Mouse (Mus musculus) neural tube, embryonic 15.5 days (tissue): ENCODE results near the gene Nwd1. TPM values are rescaled to one million over a fixed set of nuclear protein-coding genes. Genes with fewer than 3 reads are reported as not detected.
"Not testable (repeated sequence)": the region's sequence is repeated elsewhere in the genome, so short reads cannot be mapped to it uniquely, and the experiment has no call there.

Experiments used
- ATAC-seq: fragments of 200-750 bp; cut with Nextera tagmentation; 2 replicates; pipeline ENCODE4 v1.8.0; 2017; ENCODE audit warnings: mild to moderate bottlenecking, moderate TSS enrichment, moderate library complexity; ENCODE audit not compliant: low FRiP score
- H3K27ac ChIP-seq: fragments of 300-500 bp; sonication (generic); replicated peaks from 2 replicates; pipeline ENCODE4 v1.5.1; 2015; ENCODE audit warnings: mild to moderate bottlenecking, inconsistent platforms
- H3K27me3 ChIP-seq: fragments of 300-500 bp; sonication (generic); replicated peaks from 2 replicates; pipeline ENCODE4 v1.6.1; 2015; ENCODE audit warnings: inconsistent platforms
- H3K36me3 ChIP-seq: fragments of 300-500 bp; sonication (generic); 2 replicates; pipeline ENCODE4 v1.6.1; 2015; ENCODE audit warnings: inconsistent platforms
- H3K4me1 ChIP-seq: fragments of 300-500 bp; sonication (generic); 2 replicates; pipeline ENCODE4 v1.6.1; 2015; ENCODE audit warnings: inconsistent platforms
- H3K4me2 ChIP-seq: fragments of 300-500 bp; sonication (generic); 2 replicates; pipeline ENCODE4 v1.6.1; 2015; ENCODE audit warnings: inconsistent platforms, mild to moderate bottlenecking, moderate library complexity
- H3K4me3 ChIP-seq: fragments of 300-500 bp; sonication (generic); replicated peaks from 2 replicates; pipeline ENCODE4 v1.5.1; 2015; ENCODE audit warnings: mild to moderate bottlenecking, inconsistent platforms
- H3K9ac ChIP-seq: fragments of 300-500 bp; sonication (generic); replicated peaks from 2 replicates; pipeline ENCODE4 v1.6.1; 2015; ENCODE audit warnings: mild to moderate bottlenecking, inconsistent platforms
- H3K9me3 ChIP-seq: fragments of 300-500 bp; sonication (generic); replicated peaks from 2 replicates; pipeline ENCODE4 v1.6.1; 2016; ENCODE audit warnings: inconsistent platforms
- WGBS: fragments of 180-500 bp; shearing (Covaris S2); methylation state at CpG from one replicate; pipeline ENCODE4 v1.1.7; 2015; ENCODE audit warnings: mixed read lengths; 5-methylcytosine and 5-hydroxymethylcytosine counted together
- polyA plus RNA-seq: library from polyadenylated mRNA; unstranded; fragments of >200 nt; fragmentation: Nextera tagmentation; extraction: Ambion mirVana; gene quantifications from 2 replicates; pipeline ENCODE4 v1.2.1, GENCODE M21; 2015

The Nwd1 gene
- polyA plus RNA-seq, 1 experiment from 2014 or later, result 2.9 TPM

DNA sequence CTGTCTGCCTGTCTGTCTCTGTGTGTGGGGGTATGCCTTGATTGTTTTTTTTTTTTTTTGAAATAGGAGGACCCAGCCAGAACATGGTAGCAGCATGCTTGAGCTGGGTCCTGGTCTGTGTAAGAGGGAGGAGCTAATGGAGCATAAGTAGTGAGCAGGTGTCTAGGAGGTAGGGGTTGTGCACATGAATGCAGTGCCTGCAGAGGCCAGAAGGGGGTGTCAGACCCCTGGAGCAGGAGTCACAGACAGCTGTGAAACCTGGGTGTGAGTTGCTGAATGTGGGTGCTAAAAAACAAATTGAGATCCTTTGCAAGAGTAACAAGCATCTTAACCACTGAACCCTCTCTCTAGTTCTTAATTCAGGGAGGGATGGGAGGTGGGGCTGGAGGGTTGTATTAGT, 22.4 kb downstream of the Nwd1 start:
- Histone ChIP-seq H3K27ac (no peak overlapping the region), H3K36me3 (no peaks in the 10 kb centered on the region), H3K4me3 (no peak overlapping the region), H3K9ac (no peak overlapping the region), H3K9me3 (no peaks in the 10 kb centered on the region), H3K4me2 (no peak overlapping the region), H3K27me3 (no peaks in the 10 kb centered on the region), H3K4me1 (no peaks in the 10 kb centered on the region)
- ATAC-seq, result no peak

- H3K4me1 ChIP-seq, result no peaks in the 10 kb centered on the region
- ATAC-seq, result no peak
- no peaks in the 10 kb centered on the region for H3K9me3 ChIP-seq
- no peak overlapping the region for H3K9ac ChIP-seq
- H3K27ac ChIP-seq, result no peak overlapping the region
- H3K4me3 ChIP-seq, result no peak overlapping the region
- H3K27me3 ChIP-seq, result no peaks in the 10 kb centered on the region
- no peak overlapping the region for H3K4me2 ChIP-seq
- H3K36me3 ChIP-seq, result 0 out of 2 replicates have a peak, but pooled peaks cover 5% of the 10 kb centered on the region
- 75% methylated on average over 1 of the region's 1 CpGs for WGBS
Observed at GRCm38 (mm10) chr8:72672802-72673201, 26.3 kb downstream of the Nwd1 start.

DNA sequence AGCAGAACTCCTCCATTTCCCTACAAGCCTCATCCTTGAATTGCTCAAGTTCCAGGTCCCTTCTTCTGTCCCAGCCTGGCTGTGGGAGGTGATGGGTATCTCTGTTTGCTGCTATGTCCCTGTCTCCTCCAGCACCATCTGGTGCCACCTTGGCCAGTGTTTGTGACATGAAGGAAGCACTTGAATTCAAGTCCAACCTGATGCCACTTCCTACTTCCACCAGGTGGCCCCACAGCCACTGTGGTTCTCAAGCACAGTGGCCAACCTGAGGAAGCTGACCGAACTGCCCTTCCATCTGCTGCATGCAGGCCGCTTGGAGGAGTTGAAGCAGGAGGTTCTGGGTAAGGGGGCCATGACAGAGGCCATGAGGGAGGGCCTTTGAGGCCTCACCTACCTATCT, 27.7 kb downstream of the Nwd1 start:
- no peak for ATAC-seq
- no peaks in the 10 kb centered on the region for H3K4me1 ChIP-seq
- H3K4me2 ChIP-seq, result no peak overlapping the region
- 0 out of 2 replicates have a peak, but pooled peaks cover 5% of the 10 kb centered on the region for H3K36me3 ChIP-seq
- H3K4me3 ChIP-seq, result no peak overlapping the region
- 84% methylated on average over 2 of the region's 2 CpGs for WGBS
- no peaks in the 10 kb centered on the region for H3K9me3 ChIP-seq
- H3K9ac ChIP-seq, result no peak overlapping the region
- no peak overlapping the region for H3K27ac ChIP-seq
- H3K27me3 ChIP-seq, result no peaks in the 10 kb centered on the region

- Histone ChIP-seq H3K4me1 (no peaks in the 10 kb centered on the region), H3K4me3 (no peak overlapping the region), H3K27ac (no peak overlapping the region), H3K36me3 (0 out of 2 replicates have a peak, but pooled peaks cover 5% of the 10 kb centered on the region), H3K27me3 (no peaks in the 10 kb centered on the region), H3K9ac (no peak overlapping the region), H3K9me3 (no peaks in the 10 kb centered on the region), H3K4me2 (no peak overlapping the region)
- ATAC-seq, result no peak
- WGBS, result 70% methylated on average over 4 of the region's 4 CpGs
Observed at GRCm38 (mm10) chr8:72676436-72676835, 29.9 kb downstream of the Nwd1 start.

DNA sequence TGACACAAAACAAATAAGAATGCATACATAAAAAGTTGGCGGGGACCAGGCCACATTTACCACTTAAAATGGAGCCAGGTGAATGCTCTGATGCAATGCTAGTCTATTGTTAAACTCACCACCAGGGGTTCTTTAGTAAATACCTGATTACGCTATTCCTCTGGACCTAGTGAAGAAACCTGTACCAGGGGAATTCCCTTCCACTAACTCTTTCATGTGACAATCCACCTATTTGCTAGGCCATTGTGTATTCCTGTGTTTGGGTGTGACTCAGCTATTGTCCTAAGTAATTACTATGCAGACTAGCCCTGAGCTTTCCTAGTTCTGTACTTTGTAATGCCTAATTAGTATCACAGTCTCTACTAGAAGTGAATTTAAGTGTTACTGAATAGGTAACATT, 30.3 kb downstream of the Nwd1 start:
- H3K27me3 ChIP-seq, H3K9me3 ChIP-seq, H3K36me3 ChIP-seq, ATAC-seq, H3K4me2 ChIP-seq, H3K4me1 ChIP-seq, H3K9ac ChIP-seq, H3K27ac ChIP-seq, H3K4me3 ChIP-seq: not testable (repeated sequence)
- WGBS, result 60% methylated on average over 2 of the region's 2 CpGs

DNA sequence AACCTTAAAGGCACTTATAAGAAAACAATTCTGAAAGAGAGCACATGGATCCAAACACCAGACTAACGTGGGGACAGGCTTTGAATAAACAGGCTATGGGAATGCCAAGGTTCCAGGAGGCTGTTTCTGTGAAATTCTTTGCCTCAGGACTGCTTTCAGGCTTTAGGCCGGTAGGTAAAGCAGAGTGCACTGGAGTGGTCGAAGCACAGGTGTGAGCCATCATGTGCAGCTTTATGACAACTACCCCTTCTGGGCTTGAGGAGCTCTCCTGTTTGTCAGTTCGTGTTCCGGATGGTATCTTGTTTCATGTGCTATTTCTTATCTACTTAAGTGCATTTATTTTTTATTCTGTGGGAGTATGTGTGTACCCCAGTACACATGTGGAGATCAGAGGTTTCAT, 30.8 kb downstream of the Nwd1 start:
- 74% methylated on average over 5 of the region's 5 CpGs for WGBS
- Histone ChIP-seq H3K4me2 (no peak overlapping the region), H3K9me3 (no peaks in the 10 kb centered on the region), H3K27me3 (no peaks in the 10 kb centered on the region), H3K27ac (no peak overlapping the region), H3K36me3 (0 out of 2 replicates have a peak, but pooled peaks cover 5% of the 10 kb centered on the region), H3K4me3 (no peak overlapping the region), H3K9ac (no peak overlapping the region), H3K4me1 (no peaks in the 10 kb centered on the region)
- no peak for ATAC-seq

DNA sequence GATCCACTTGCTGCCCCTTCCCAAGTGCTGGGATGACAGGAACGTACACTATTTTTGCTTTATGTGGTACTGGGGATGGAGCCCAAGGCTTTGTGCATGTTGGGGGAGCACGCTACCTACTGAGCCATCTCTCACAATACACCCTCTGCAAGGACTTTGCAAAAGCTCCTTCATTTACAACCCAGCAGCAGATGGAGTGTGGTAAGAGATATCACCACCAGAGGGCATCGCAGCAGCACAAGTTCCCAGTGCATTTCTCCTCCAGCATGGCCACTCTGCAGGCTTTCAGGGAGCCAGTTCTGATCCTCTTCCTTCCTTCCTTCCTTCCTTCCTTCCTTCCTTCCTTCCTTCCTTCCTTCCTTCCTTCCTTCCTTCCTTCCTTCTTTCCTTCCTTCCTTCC, 33.6 kb downstream of the Nwd1 start:
- Histone ChIP-seq H3K4me2 (no peak overlapping the region), H3K4me1 (no peaks in the 10 kb centered on the region), H3K9ac (no peak overlapping the region), H3K9me3 (no peaks in the 10 kb centered on the region), H3K4me3 (no peak overlapping the region), H3K27me3 (no peaks in the 10 kb centered on the region), H3K27ac (no peak overlapping the region), H3K36me3 (no peaks in the 10 kb centered on the region)
- 16% methylated on average over 3 of the region's 3 CpGs for WGBS
- peak; percentile 66; the same call in 1 of the 2 replicates for ATAC-seq

GRCm38 (mm10) chr8:72682051-72682687, 35.7 kb downstream of the Nwd1 start:
- 84% methylated on average over 4 of the region's 4 CpGs for WGBS
- no peak for ATAC-seq

DNA sequence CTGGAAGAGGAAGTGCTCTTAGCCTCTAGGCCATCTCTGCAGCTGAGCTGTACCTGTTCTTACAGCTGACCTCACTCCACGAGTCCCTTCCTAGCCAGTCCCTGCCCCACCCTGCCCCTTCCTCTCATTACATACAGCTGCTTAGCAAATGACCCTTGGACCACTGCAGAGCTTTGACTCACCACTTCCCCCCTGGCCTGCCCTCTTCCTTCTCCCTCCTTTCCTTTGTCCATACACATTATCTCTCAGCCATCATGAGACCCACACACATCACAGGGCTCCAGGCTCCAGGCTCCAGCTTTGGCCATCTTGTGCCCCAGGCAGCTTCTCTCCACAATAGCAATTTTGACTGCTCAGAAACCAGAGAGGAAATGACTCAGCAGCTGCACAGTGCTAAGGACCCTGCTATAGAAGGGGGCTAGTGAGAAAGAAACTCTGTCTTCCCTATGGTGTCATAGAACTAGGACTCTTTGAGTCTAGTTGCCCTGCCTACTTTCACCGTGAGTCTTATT, 36.6 kb downstream of the Nwd1 start:
- no peaks in the 10 kb centered on the region for H3K27me3 ChIP-seq
- H3K27ac ChIP-seq, result no peak overlapping the region
- no peak overlapping the region for H3K4me2 ChIP-seq
- no peak overlapping the region for H3K9ac ChIP-seq
- no peaks in the 10 kb centered on the region for H3K4me1 ChIP-seq
- 49% methylated on average over 2 of the region's 2 CpGs for WGBS
- no peaks in the 10 kb centered on the region for H3K36me3 ChIP-seq
- H3K9me3 ChIP-seq, result no peaks in the 10 kb centered on the region
- no peak overlapping the region for H3K4me3 ChIP-seq
- no peak for ATAC-seq

More at GRCm38 (mm10) chr8:72682051-72682687, 35.7 kb downstream of the Nwd1 start:
- Histone ChIP-seq H3K9me3 (no peaks in the 10 kb centered on the region), H3K27ac (no peak overlapping the region), H3K27me3 (no peaks in the 10 kb centered on the region), H3K4me2 (no peak overlapping the region), H3K4me3 (no peak overlapping the region), H3K9ac (no peak overlapping the region), H3K36me3 (no peaks in the 10 kb centered on the region), H3K4me1 (no peaks in the 10 kb centered on the region)

GRCm38 (mm10) chr8:72683572-72684099, 37.1 kb downstream of the Nwd1 start:
- H3K4me1 ChIP-seq, H3K36me3 ChIP-seq, H3K27me3 ChIP-seq, ATAC-seq, H3K9me3 ChIP-seq, H3K4me3 ChIP-seq, H3K9ac ChIP-seq, H3K4me2 ChIP-seq, H3K27ac ChIP-seq: not testable (repeated sequence)
- 92% methylated on average over 5 of the region's 5 CpGs for WGBS

DNA sequence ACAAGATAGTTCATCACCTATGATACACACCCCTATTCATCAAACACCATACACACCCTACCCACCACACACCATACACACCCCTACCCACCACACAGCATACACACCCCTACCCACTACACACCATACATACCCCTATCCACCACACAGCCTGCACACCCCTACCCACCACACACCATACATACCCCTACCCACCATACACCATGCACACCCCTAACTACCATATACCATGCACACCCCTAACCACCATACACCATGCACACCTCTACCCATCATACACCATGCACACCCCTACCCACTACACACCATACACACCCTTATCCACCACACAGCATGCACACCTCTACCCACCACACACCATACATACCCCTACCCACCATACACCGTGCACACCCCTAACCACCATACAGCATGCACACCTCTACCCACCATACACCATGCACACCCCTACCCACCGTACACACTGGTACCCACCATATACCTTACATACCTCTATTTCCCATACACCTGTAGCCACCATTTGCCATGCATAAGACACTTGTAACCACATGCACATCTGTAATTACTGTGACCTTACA, 51.9 kb downstream of the Nwd1 start:
- Histone ChIP-seq H3K27me3 (no peaks in the 10 kb centered on the region), H3K9me3 (no peaks in the 10 kb centered on the region), H3K27ac (no peak overlapping the region), H3K36me3 (no peaks in the 10 kb centered on the region), H3K4me2 (no peak overlapping the region), H3K4me3 (no peak overlapping the region), H3K4me1 (no peaks in the 10 kb centered on the region), H3K9ac (no peak overlapping the region)
- WGBS, result 99% methylated on average over 2 of the region's 2 CpGs
- ATAC-seq, result no peak

DNA sequence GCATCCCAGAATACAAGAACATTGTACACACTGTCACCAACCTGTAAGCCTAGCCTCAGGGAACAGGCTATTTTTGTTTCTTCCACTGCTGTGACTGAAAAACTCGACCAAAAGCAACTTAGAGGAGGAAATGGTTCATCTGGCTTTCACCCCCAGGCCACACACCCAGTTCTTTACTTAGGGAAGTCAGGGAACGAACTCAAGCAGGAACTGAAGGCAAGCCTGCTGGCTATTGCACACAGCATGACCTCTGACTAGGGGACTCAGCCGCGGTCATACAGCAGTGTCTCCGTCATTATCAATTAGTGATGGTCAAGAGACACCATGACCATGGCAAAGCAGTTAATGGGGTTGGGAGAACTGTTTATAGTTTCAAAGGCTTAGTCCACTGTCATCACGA, 66.1 kb downstream of the Nwd1 start:
- H3K4me1 ChIP-seq, result no peaks in the 10 kb centered on the region
- H3K27ac ChIP-seq, result no peak overlapping the region
- no peak overlapping the region for H3K4me3 ChIP-seq
- no peak for ATAC-seq
- no peaks in the 10 kb centered on the region for H3K27me3 ChIP-seq
- no peaks in the 10 kb centered on the region for H3K36me3 ChIP-seq
- WGBS, result 34% methylated on average over 6 of the region's 6 CpGs
- H3K4me2 ChIP-seq, result no peak overlapping the region
- H3K9ac ChIP-seq, result no peak overlapping the region
- no peaks in the 10 kb centered on the region for H3K9me3 ChIP-seq
